Mouse (Mus musculus) heart, embryonic 13.5 days (tissue): ENCODE measurements around the gene Cds1. TPM values are rescaled to one million over a fixed set of nuclear protein-coding genes. Genes with fewer than 3 reads are reported as not detected.
A peak's percentile ranks its signal among the peaks of the same experiment; 100 is the strongest.

ENCODE experiments used
- ATAC-seq: fragments of 200-750 bp; cut with Nextera tagmentation; 2 replicates; pipeline ENCODE4 v1.8.0; 2017; ENCODE audit warnings: moderate TSS enrichment; ENCODE audit not compliant: insufficient number of reproducible peaks, low FRiP score, low TSS enrichment; ENCODE audit errors: extremely low read depth
- H3K27ac ChIP-seq: fragments of 300-500 bp; sonication (generic); replicated peaks from 2 replicates; pipeline ENCODE4 v1.5.1; 2015; ENCODE audit warnings: moderate library complexity, mild to moderate bottlenecking, inconsistent platforms
- H3K27me3 ChIP-seq: fragments of 300-500 bp; sonication (generic); replicated peaks from 2 replicates; pipeline ENCODE4 v1.6.1; 2015; ENCODE audit warnings: mild to moderate bottlenecking, inconsistent platforms
- H3K36me3 ChIP-seq: fragments of 300-500 bp; sonication (generic); 2 replicates; pipeline ENCODE4 v1.6.1; 2015; ENCODE audit warnings: mild to moderate bottlenecking, inconsistent platforms
- H3K4me1 ChIP-seq: fragments of 300-500 bp; sonication (generic); 2 replicates; pipeline ENCODE4 v1.6.1; 2015; ENCODE audit warnings: inconsistent platforms
- H3K4me2 ChIP-seq: fragments of 300-500 bp; sonication (generic); 2 replicates; pipeline ENCODE4 v1.6.1; 2015; ENCODE audit warnings: inconsistent platforms, mild to moderate bottlenecking, moderate library complexity
- H3K4me3 ChIP-seq: fragments of 300-500 bp; sonication (generic); 2 replicates; pipeline ENCODE4 v1.5.1; 2015; ENCODE audit warnings: moderate library complexity, mild to moderate bottlenecking, inconsistent platforms
- H3K9ac ChIP-seq: fragments of 300-500 bp; sonication (generic); 2 replicates; pipeline ENCODE4 v1.6.1; 2015; ENCODE audit warnings: inconsistent platforms, mild to moderate bottlenecking, moderate library complexity
- H3K9me3 ChIP-seq: fragments of 300-500 bp; sonication (generic); 2 replicates; pipeline ENCODE4 v1.6.1; 2016; ENCODE audit warnings: inconsistent platforms
- WGBS: fragments of 180-500 bp; shearing (Covaris S2); methylation state at CpG from one replicate; pipeline ENCODE4 v1.1.7; 2015; ENCODE audit warnings: mixed read lengths; 5-methylcytosine and 5-hydroxymethylcytosine counted together
- polyA plus RNA-seq: library from polyadenylated mRNA; unstranded; fragments of >200 nt; fragmentation: Nextera tagmentation; extraction: Ambion mirVana; gene quantifications from 2 replicates; pipeline ENCODE4 v1.2.1, GENCODE M21; 2015

Cds1 gene
- polyA plus RNA-seq, 1 experiment from 2014 or later: 0.86 TPM

- Histone ChIP-seq H3K27me3 (no peaks in the 10 kb centered on the region), H3K4me3 (no peak overlapping the region), H3K36me3 (no peaks in the 10 kb centered on the region), H3K4me2 (no peak overlapping the region), H3K9me3 (no peaks in the 10 kb centered on the region), H3K27ac (no peak overlapping the region), H3K9ac (no peak overlapping the region), H3K4me1 (no peaks in the 10 kb centered on the region)
- WGBS: 75% methylated on average over 6 of the region's 6 CpGs
- no peak for ATAC-seq
Measured at GRCm38 (mm10) chr5:101744886-101745285, 20.0 kb upstream of the Cds1 start.

GRCm38 (mm10) chr5:101753680-101754079, 11.2 kb upstream of the Cds1 start:
- 55% methylated on average over 1 of the region's 1 CpGs for WGBS

DNA sequence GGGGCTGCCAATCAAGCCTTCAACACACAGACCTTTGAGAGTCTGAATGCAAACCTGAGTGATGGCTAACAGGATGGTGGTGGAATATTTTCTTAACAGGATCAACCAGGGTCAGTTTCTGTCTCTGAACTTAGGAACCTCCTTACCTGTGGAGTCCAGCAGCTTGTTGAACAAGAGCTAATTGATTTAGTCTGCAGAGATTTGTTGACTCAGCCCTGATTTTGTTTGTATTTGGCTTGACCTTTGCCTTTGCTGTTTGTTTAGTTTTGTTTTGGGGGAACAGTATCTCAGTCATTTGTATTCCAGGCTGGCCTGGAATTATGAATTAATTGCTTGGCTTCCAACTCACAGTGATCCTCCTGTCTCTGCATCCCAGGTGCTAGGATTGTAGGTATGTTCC, 7.3 kb upstream of the Cds1 start:
- no peak overlapping the region for H3K27ac ChIP-seq
- no peak for ATAC-seq
- no peaks in the 10 kb centered on the region for H3K36me3 ChIP-seq
- H3K4me1 ChIP-seq: no peaks in the 10 kb centered on the region
- H3K9me3 ChIP-seq: no peaks in the 10 kb centered on the region
- H3K27me3 ChIP-seq: peaks cover 9% of the 10 kb centered on the region; the same call in 1 of the 2 replicates
- no peak overlapping the region for H3K4me2 ChIP-seq
- H3K9ac ChIP-seq: no peak overlapping the region
- H3K4me3 ChIP-seq: no peak overlapping the region

More at GRCm38 (mm10) chr5:101753680-101754079, 11.2 kb upstream of the Cds1 start:
- Histone ChIP-seq H3K36me3 (no peaks in the 10 kb centered on the region), H3K27ac (no peak overlapping the region), H3K9me3 (0 out of 2 replicates have a peak, but pooled peaks cover 7% of the 10 kb centered on the region), H3K4me1 (no peaks in the 10 kb centered on the region), H3K4me3 (no peak overlapping the region), H3K9ac (no peak overlapping the region), H3K27me3 (no peaks in the 10 kb centered on the region), H3K4me2 (no peak overlapping the region)
- no peak for ATAC-seq

DNA sequence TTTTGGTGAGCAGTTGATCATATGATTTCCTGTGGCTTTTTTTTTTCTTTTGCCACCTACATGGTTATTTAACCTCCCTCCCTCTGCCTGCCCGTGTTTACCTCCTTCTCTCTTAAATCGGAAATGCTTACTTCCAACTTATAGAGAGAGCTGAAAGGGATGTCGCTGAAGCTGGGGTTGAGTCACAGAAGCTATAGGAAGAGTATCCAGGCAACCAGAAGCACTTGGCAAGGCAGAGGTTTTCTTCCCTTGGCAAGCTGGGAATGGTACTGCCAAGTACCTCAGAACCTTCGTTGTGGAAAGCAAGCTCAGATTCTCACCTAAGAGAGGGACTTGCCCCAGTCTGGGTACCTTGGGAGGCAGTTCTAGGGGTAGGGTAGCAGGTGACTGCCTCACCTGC, 3.2 kb upstream of the Cds1 start:
- WGBS: 62% methylated on average over 4 of the region's 4 CpGs
- Histone ChIP-seq H3K4me1 (0 out of 2 replicates have a peak, but pooled peaks cover 3% of the 10 kb centered on the region), H3K9ac (no peak overlapping the region), H3K4me2 (no peak overlapping the region), H3K4me3 (no peak overlapping the region), H3K27ac (no peak overlapping the region), H3K9me3 (no peaks in the 10 kb centered on the region), H3K27me3 (peaks cover 47% of the 10 kb centered on the region), H3K36me3 (no peaks in the 10 kb centered on the region)
- no peak for ATAC-seq

GRCm38 (mm10) chr5:101763571-101763970, 1.4 kb upstream of the Cds1 start:
- H3K9me3 ChIP-seq: no peaks in the 10 kb centered on the region
- no peak overlapping the region for H3K27ac ChIP-seq
- H3K4me1 ChIP-seq: 0 out of 2 replicates have a peak, but pooled peaks cover 3% of the 10 kb centered on the region
- H3K4me2 ChIP-seq: no peak overlapping the region
- no peak for ATAC-seq
- 11% methylated on average over 2 of the region's 2 CpGs for WGBS
- H3K4me3 ChIP-seq: no peak overlapping the region
- H3K27me3 ChIP-seq: peaks cover 66% of the 10 kb centered on the region
- no peak overlapping the region for H3K9ac ChIP-seq
- no peaks in the 10 kb centered on the region for H3K36me3 ChIP-seq

GRCm38 (mm10) chr5:101765390-101765901, 516 bp downstream of the Cds1 start:
- Histone ChIP-seq H3K4me3 (peak overlapping the region; percentile 72), H3K9me3 (no peaks in the 10 kb centered on the region), H3K4me1 (0 out of 2 replicates have a peak, but pooled peaks cover 3% of the 10 kb centered on the region), H3K27ac (no peak overlapping the region), H3K9ac (peak overlapping the region; percentile 82), H3K36me3 (no peaks in the 10 kb centered on the region), H3K27me3 (peaks cover 85% of the 10 kb centered on the region), H3K4me2 (peak overlapping the region; percentile 98)
- ATAC-seq: no peak
- WGBS: 1% methylated on average over 43 of the region's 45 CpGs

GRCm38 (mm10) chr5:101766248-101766647, 1.3 kb downstream of the Cds1 start:
- H3K27me3 ChIP-seq: peaks cover 90% of the 10 kb centered on the region

GRCm38 (mm10) chr5:101767086-101767485, 2.2 kb downstream of the Cds1 start:
- Histone ChIP-seq H3K4me2 (no peak overlapping the region), H3K9me3 (no peaks in the 10 kb centered on the region), H3K27me3 (peaks cover 90% of the 10 kb centered on the region), H3K27ac (no peak overlapping the region), H3K4me3 (no peak overlapping the region), H3K9ac (no peak overlapping the region), H3K4me1 (0 out of 2 replicates have a peak, but pooled peaks cover 3% of the 10 kb centered on the region), H3K36me3 (no peaks in the 10 kb centered on the region)
- WGBS: 46% methylated on average over 5 of the region's 5 CpGs
- ATAC-seq: no peak

More at GRCm38 (mm10) chr5:101766248-101766647, 1.3 kb downstream of the Cds1 start:
- Histone ChIP-seq H3K4me2 (peak overlapping the region; percentile 98), H3K27ac (no peak overlapping the region), H3K4me3 (peak overlapping the region; percentile 72; the same call in 1 of the 2 replicates), H3K9ac (no peak overlapping the region), H3K4me1 (0 out of 2 replicates have a peak, but pooled peaks cover 3% of the 10 kb centered on the region), H3K36me3 (no peaks in the 10 kb centered on the region), H3K9me3 (no peaks in the 10 kb centered on the region)
- WGBS: 25% methylated on average over 6 of the region's 6 CpGs
- no peak for ATAC-seq

DNA sequence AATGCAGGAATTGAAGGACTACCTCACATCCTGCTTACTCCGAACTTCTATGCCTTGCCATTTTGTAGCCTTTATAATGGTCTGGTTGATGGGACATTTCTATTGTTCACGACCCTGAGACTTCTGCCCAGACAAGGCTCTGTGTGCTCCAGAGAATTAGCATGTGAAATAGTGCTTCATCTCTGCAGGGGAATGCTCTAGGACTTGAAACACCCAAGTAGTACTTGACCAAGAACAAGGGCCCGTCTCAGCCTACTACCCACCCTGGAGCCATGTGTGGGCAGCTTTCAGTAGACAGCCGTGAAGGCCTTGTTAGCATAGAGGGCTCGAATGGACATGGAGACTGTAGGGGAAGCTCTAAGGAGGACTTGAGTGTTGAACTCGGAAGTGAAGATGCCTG, 2.6 kb downstream of the Cds1 start:
- no peak for ATAC-seq
- H3K4me2 ChIP-seq: no peak overlapping the region
- 0 out of 2 replicates have a peak, but pooled peaks cover 3% of the 10 kb centered on the region for H3K4me1 ChIP-seq
- no peak overlapping the region for H3K4me3 ChIP-seq
- peaks cover 90% of the 10 kb centered on the region for H3K27me3 ChIP-seq
- H3K36me3 ChIP-seq: no peaks in the 10 kb centered on the region
- no peak overlapping the region for H3K9ac ChIP-seq
- 69% methylated on average over 6 of the region's 6 CpGs for WGBS
- no peaks in the 10 kb centered on the region for H3K9me3 ChIP-seq
- H3K27ac ChIP-seq: no peak overlapping the region

GRCm38 (mm10) chr5:101768558-101768957, 3.6 kb downstream of the Cds1 start:
- no peak overlapping the region for H3K4me3 ChIP-seq
- no peak overlapping the region for H3K4me2 ChIP-seq
- no peaks in the 10 kb centered on the region for H3K36me3 ChIP-seq
- H3K27me3 ChIP-seq: peaks cover 89% of the 10 kb centered on the region
- H3K9me3 ChIP-seq: no peaks in the 10 kb centered on the region
- ATAC-seq: no peak
- H3K9ac ChIP-seq: no peak overlapping the region
- no peak overlapping the region for H3K27ac ChIP-seq
- H3K4me1 ChIP-seq: 0 out of 2 replicates have a peak, but pooled peaks cover 3% of the 10 kb centered on the region
- WGBS: 82% methylated on average over 7 of the region's 7 CpGs

DNA sequence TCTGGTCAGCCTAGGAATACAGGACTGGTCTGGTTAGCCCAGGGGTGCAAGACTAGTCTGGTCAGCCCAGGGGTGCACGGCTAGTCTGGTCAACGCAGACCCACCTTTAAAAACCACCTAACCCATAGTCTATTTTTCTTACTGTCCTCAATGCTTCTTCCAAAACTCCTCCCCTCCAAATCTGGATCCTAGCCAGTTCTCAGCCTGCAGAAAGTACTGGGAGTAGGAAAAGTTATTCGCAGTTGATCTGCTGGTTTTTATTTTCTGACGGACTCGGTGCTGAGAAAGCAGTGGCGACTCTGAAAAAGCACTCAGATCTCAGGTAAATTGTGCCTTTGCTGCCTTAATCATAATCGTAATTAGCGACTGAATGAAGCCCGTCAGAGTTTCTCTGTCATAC, 7.7 kb downstream of the Cds1 start:
- WGBS: 72% methylated on average over 9 of the region's 9 CpGs
- H3K27ac ChIP-seq: no peak overlapping the region
- no peaks in the 10 kb centered on the region for H3K4me1 ChIP-seq
- H3K4me2 ChIP-seq: no peak overlapping the region
- no peak overlapping the region for H3K9ac ChIP-seq
- no peaks in the 10 kb centered on the region for H3K9me3 ChIP-seq
- no peak overlapping the region for H3K4me3 ChIP-seq
- H3K27me3 ChIP-seq: peaks cover 57% of the 10 kb centered on the region
- no peak for ATAC-seq
- H3K36me3 ChIP-seq: no peaks in the 10 kb centered on the region

DNA sequence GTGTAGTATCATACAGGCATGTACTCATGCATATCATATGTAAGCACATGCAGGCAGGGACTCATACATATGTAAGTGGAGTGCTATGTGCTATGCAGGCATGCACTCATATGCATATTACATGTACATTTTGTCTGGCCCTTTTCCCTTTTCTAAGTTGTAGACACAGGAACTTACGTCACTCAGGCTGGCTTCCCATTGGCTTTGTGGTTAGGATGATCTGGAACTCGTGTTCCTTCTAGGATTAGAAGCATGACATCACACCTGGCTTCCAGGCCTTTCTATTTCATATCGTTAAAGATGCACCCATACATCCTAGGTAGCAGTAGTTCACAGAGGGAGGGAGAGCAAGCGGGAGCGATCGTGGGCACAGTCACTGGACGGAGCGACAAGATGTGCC, 10.3 kb downstream of the Cds1 start:
- 82% methylated on average over 8 of the region's 8 CpGs for WGBS
- no peak overlapping the region for H3K4me2 ChIP-seq

More for the DNA sequence above, 10.3 kb downstream of the Cds1 start:
- no peak overlapping the region for H3K9ac ChIP-seq
- no peaks in the 10 kb centered on the region for H3K9me3 ChIP-seq
- H3K4me1 ChIP-seq: no peaks in the 10 kb centered on the region
- no peak overlapping the region for H3K27ac ChIP-seq
- H3K4me3 ChIP-seq: no peak overlapping the region
- H3K36me3 ChIP-seq: no peaks in the 10 kb centered on the region
- ATAC-seq: no peak
- peaks cover 31% of the 10 kb centered on the region for H3K27me3 ChIP-seq
